Comparison of ENCODE assay signal across 15 mouse cellular contexts in the genomic region with DNA sequence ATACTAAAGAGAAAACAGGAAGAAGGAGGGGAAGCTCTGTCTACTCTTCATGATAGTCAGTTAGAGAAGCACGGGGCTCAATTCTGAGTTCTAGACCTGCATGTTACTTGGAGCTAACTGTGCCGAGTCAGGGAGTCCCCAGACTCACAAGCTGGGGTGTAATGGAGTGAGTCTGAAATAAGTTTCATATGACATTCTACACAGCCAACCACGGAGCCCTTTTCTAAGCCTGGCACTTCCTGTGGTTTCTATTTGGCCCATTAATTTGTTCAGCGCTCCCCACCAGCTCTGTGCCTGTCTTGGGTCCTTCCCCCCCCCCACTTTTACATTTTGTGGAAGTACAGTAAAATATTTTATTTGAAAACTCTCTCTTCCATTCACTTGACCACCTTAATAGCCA. TPM values are rescaled to one million over a fixed set of nuclear protein-coding genes. Genes with fewer than 3 reads are reported as not detected.
DNase-seq lines count a peak whose midpoint lies in the region; ATAC-seq lines count a peak whose summit lies in the region.
"Had no signal": no experiment of that assay in that cellular context is flagged by ENCODE, and none has a peak within 500 bp of the region (broad histone marks: within the 10 kb centered on the region; RNA-seq: fewer than 3 reads in every experiment).

No protein-coding gene starts in this region.

- no peak overlapping the region for H3K4me3 ChIP-seq in heart, embryonic 11.5 days (ENCODE audit: low read depth, low read length)
- H3K4me3 ChIP-seq in heart, embryonic 10.5 days, result no peak overlapping the region
- H3K4me3 ChIP-seq in midbrain, embryonic 14.5 days (replicated peaks; ENCODE audit: low read depth, low read length), result no peak overlapping the region
- H3K4me3 ChIP-seq in midbrain, embryonic 16.5 days (ENCODE audit: low read depth, low read length), result no peak overlapping the region
- no peak overlapping the region for H3K4me3 ChIP-seq in liver, embryonic 12.5 days
- H3K4me3 ChIP-seq: stomach, embryonic 15.5 days had no signal

- WGBS in heart, embryonic 11.5 days (ENCODE audit: insufficient replicate concordance), result 62% methylated on average over 4 of the region's 4 CpGs
- 75% methylated on average over 4 of the region's 4 CpGs for WGBS in heart, embryonic 10.5 days
- 94% methylated on average over 4 of the region's 4 CpGs for WGBS in midbrain, embryonic 14.5 days
- 89% methylated on average over 4 of the region's 4 CpGs for WGBS in midbrain, embryonic 16.5 days
- WGBS in liver, embryonic 12.5 days (ENCODE audit: insufficient replicate concordance), result 45% methylated on average over 4 of the region's 4 CpGs

- H3K27me3 ChIP-seq in heart, embryonic 11.5 days (ENCODE audit: control insufficient read depth, insufficient read depth, low read length), result no peaks in the 10 kb centered on the region
- no peaks in the 10 kb centered on the region for H3K27me3 ChIP-seq in heart, embryonic 10.5 days (ENCODE audit: insufficient read depth, poor library complexity, severe bottlenecking)
- H3K27me3 ChIP-seq in midbrain, embryonic 14.5 days (ENCODE audit: control insufficient read depth, insufficient read depth, low read length), result no peaks in the 10 kb centered on the region
- no peaks in the 10 kb centered on the region for H3K27me3 ChIP-seq in midbrain, embryonic 16.5 days (ENCODE audit: control insufficient read depth, insufficient read depth, low read depth, low read length)
- H3K27me3 ChIP-seq in liver, embryonic 12.5 days (replicated peaks), result no peaks in the 10 kb centered on the region
- H3K27me3 ChIP-seq: stomach, embryonic 15.5 days had no signal

- no peak overlapping the region for H3K9ac ChIP-seq in heart, embryonic 11.5 days (ENCODE audit: low read depth, low read length)
- H3K9ac ChIP-seq in midbrain, embryonic 14.5 days (replicated peaks; ENCODE audit: low read length), result no peak overlapping the region
- no peak overlapping the region for H3K9ac ChIP-seq in midbrain, embryonic 16.5 days (ENCODE audit: low read depth, low read length)
- H3K9ac ChIP-seq in liver, embryonic 12.5 days, result 0 out of 2 replicates have a peak overlapping the region, but pooled peaks have one; percentile 47
- H3K9ac ChIP-seq: stomach, embryonic 15.5 days had no signal

- ATAC-seq in heart, embryonic 11.5 days (replicated peaks; ENCODE audit: insufficient number of reproducible peaks, low FRiP score, low TSS enrichment), result no peak
- no peak for ATAC-seq in midbrain, embryonic 14.5 days (ENCODE audit: low FRiP score, low TSS enrichment)
- ATAC-seq in midbrain, embryonic 16.5 days, result no peak
- ATAC-seq in liver, embryonic 12.5 days, result no peak
- ATAC-seq in neutrophil, adult 5-6 weeks (ENCODE audit: extremely low read depth, insufficient number of reproducible peaks, low FRiP score, poor library complexity, severe bottlenecking), result peak; percentile 26; the same call in 1 of the 2 replicates
- ATAC-seq: forebrain, embryonic 14.5 days had no signal

- no peaks in the 10 kb centered on the region for H3K36me3 ChIP-seq in heart, embryonic 11.5 days (ENCODE audit: control insufficient read depth, insufficient read depth, low read length)
- 0 out of 2 replicates have a peak, but pooled peaks cover 3% of the 10 kb centered on the region for H3K36me3 ChIP-seq in heart, embryonic 10.5 days
- H3K36me3 ChIP-seq in midbrain, embryonic 14.5 days (ENCODE audit: control insufficient read depth, insufficient read depth, low read length), result 0 out of 2 replicates have a peak, but pooled peaks cover 15% of the 10 kb centered on the region
- H3K36me3 ChIP-seq in midbrain, embryonic 16.5 days (ENCODE audit: control insufficient read depth, insufficient read depth, low read length), result no peaks in the 10 kb centered on the region
- H3K36me3 ChIP-seq in liver, embryonic 12.5 days, result no peaks in the 10 kb centered on the region; the same call in 1 of the 2 replicates
- H3K36me3 ChIP-seq: stomach, embryonic 15.5 days had no signal

- no peak for DNase-seq in heart, embryonic 10.5 days (ENCODE audit: low spot score)
- DNase-seq in midbrain, embryonic 14.5 days, result no peak
- DNase-seq in spleen, postnatal 4 days (ENCODE audit: low spot score in 2 of 2), result no peak
- no peak for DNase-seq in T-cell, adult 2 months (ENCODE audit: low spot score)
- DNase-seq: adrenal gland, postnatal 14 days; cerebellum, postnatal 14 days; lung, adult 2 months; thymus, postnatal 4 days had no signal

- H3K27ac ChIP-seq in heart, embryonic 11.5 days (ENCODE audit: low read depth, low read length), result peak overlapping the region; percentile 32
- H3K27ac ChIP-seq in heart, embryonic 10.5 days, result no peak overlapping the region
- 0 out of 2 replicates have a peak overlapping the region, but pooled peaks have one; percentile 26 for H3K27ac ChIP-seq in midbrain, embryonic 14.5 days (replicated peaks; ENCODE audit: low read depth, low read length)
- no peak overlapping the region for H3K27ac ChIP-seq in midbrain, embryonic 16.5 days (ENCODE audit: low read length)
- peak overlapping the region; percentile 83 for H3K27ac ChIP-seq in liver, embryonic 12.5 days
- H3K27ac ChIP-seq: kidney, postnatal 0 days; stomach, embryonic 15.5 days had no signal

- no peak overlapping the region for H3K4me2 ChIP-seq in heart, embryonic 11.5 days
- H3K4me2 ChIP-seq in midbrain, embryonic 14.5 days (ENCODE audit: low read length), result no peak overlapping the region
- H3K4me2 ChIP-seq in midbrain, embryonic 16.5 days (ENCODE audit: low read length), result no peak overlapping the region
- H3K4me2 ChIP-seq in liver, embryonic 12.5 days, result peak overlapping the region; percentile 70
- H3K4me2 ChIP-seq: stomach, embryonic 15.5 days had no signal

- H3K9me3 ChIP-seq in heart, embryonic 11.5 days (replicated peaks; ENCODE audit: control insufficient read depth, low read length), result no peaks in the 10 kb centered on the region
- no peaks in the 10 kb centered on the region for H3K9me3 ChIP-seq in heart, embryonic 10.5 days
- no peaks in the 10 kb centered on the region for H3K9me3 ChIP-seq in midbrain, embryonic 14.5 days (ENCODE audit: control insufficient read depth, low read length)
- no peaks in the 10 kb centered on the region for H3K9me3 ChIP-seq in midbrain, embryonic 16.5 days (replicated peaks; ENCODE audit: control insufficient read depth, low read length, poor library complexity, severe bottlenecking)
- no peaks in the 10 kb centered on the region for H3K9me3 ChIP-seq in liver, embryonic 12.5 days (replicated peaks)
- H3K9me3 ChIP-seq: stomach, embryonic 15.5 days had no signal

- peaks cover 6% of the 10 kb centered on the region; the same call in 1 of the 2 replicates for H3K4me1 ChIP-seq in heart, embryonic 11.5 days (ENCODE audit: control insufficient read depth, insufficient read depth, low read length)
- peaks cover 25% of the 10 kb centered on the region for H3K4me1 ChIP-seq in heart, embryonic 10.5 days
- peaks cover 4% of the 10 kb centered on the region for H3K4me1 ChIP-seq in midbrain, embryonic 14.5 days (ENCODE audit: control insufficient read depth, insufficient read depth, low read length)
- H3K4me1 ChIP-seq in midbrain, embryonic 16.5 days (ENCODE audit: control insufficient read depth, insufficient read depth, low read length), result 0 out of 2 replicates have a peak, but pooled peaks cover 5% of the 10 kb centered on the region
- H3K4me1 ChIP-seq in liver, embryonic 12.5 days, result peaks cover 88% of the 10 kb centered on the region

RNA-seq across cellular contexts. Expression of a gene that starts 27.3 kb away (rescaled TPM):
- polyA plus RNA-seq in heart, embryonic 11.5 days (2014; fragmentation: Nextera tagmentation; extraction: Ambion mirVana), result 6.7 and 7.1 TPM in 2 replicates
- 2.2 and 3.4 TPM in 2 replicates for polyA plus RNA-seq in heart, embryonic 10.5 days (2016; fragmentation: Nextera tagmentation; extraction: Ambion mirVana)
- 23.0 and 23.4 TPM in 2 replicates for polyA plus RNA-seq in midbrain, embryonic 14.5 days (2014; fragmentation: Nextera tagmentation; extraction: Ambion mirVana)
- polyA plus RNA-seq in midbrain, embryonic 16.5 days (2015; fragmentation: Nextera tagmentation; extraction: Ambion mirVana), result 14.6 and 15.4 TPM in 2 replicates
- polyA plus RNA-seq in liver, embryonic 12.5 days (2016; fragmentation: Nextera tagmentation; extraction: Ambion mirVana), result 3.9 and 4.4 TPM in 2 replicates
- total RNA-seq in neutrophil, adult 5-6 weeks (2017), result 37.8 and 47.5 TPM in 2 replicates

Comparison
In these comparisons a context has a peak if more than half of its experiments do, and no peak if none do; other contexts are left out.
1. H3K27ac ChIP-seq: peak in heart, embryonic 11.5 days (single experiment), midbrain, embryonic 14.5 days (single experiment) and liver, embryonic 12.5 days (single experiment); none in heart, embryonic 10.5 days (single experiment) and midbrain, embryonic 16.5 days (single experiment).